Mouse (Mus musculus) kidney, embryonic 14.5 days (tissue): Measurements from ENCODE around the gene Wbp1l. TPM values are rescaled to one million over a fixed set of nuclear protein-coding genes. Genes with fewer than 3 reads are reported as not detected.

Experiments
- ATAC-seq: fragments of 200-750 bp; cut with Nextera tagmentation; 2 replicates; pipeline ENCODE4 v1.8.0; 2017; ENCODE audit warnings: moderate number of reproducible peaks, mild to moderate bottlenecking, moderate TSS enrichment, moderate library complexity; ENCODE audit not compliant: low FRiP score, low TSS enrichment
- H3K27ac ChIP-seq: fragments of 300-500 bp; sonication (generic); 2 replicates; pipeline ENCODE4 v1.5.1; 2014; ENCODE audit warnings: low read depth, mild to moderate bottlenecking, low read length, moderate library complexity, mixed read lengths
- H3K27me3 ChIP-seq: fragments of 300-500 bp; sonication (generic); 2 replicates; pipeline ENCODE4 v1.6.1; 2014; ENCODE audit warnings: mild to moderate bottlenecking, low read length; ENCODE audit not compliant: control insufficient read depth, insufficient read depth
- H3K36me3 ChIP-seq: fragments of 300-500 bp; sonication (generic); 2 replicates; pipeline ENCODE4 v1.6.1; 2014; ENCODE audit warnings: low read length, mixed read lengths; ENCODE audit not compliant: control insufficient read depth, insufficient read depth
- H3K4me1 ChIP-seq: fragments of 300-500 bp; sonication (generic); 2 replicates; pipeline ENCODE4 v1.6.1; 2014; ENCODE audit warnings: low read length, mixed read lengths; ENCODE audit not compliant: control insufficient read depth, insufficient read depth
- H3K4me2 ChIP-seq: fragments of 300-500 bp; sonication (generic); replicated peaks from 2 replicates; pipeline ENCODE4 v1.6.1; 2014; ENCODE audit warnings: low read depth, mild to moderate bottlenecking, low read length
- H3K4me3 ChIP-seq: fragments of 300-500 bp; sonication (generic); 2 replicates; pipeline ENCODE4 v1.5.1; 2014; ENCODE audit warnings: mild to moderate bottlenecking, low read length
- H3K9ac ChIP-seq: fragments of 300-500 bp; sonication (generic); 2 replicates; pipeline ENCODE4 v1.6.1; 2014; ENCODE audit warnings: low read depth, mild to moderate bottlenecking, low read length, moderate library complexity
- H3K9me3 ChIP-seq: fragments of 300-500 bp; sonication (generic); 2 replicates; pipeline ENCODE4 v1.6.1; 2016; ENCODE audit warnings: low read length; ENCODE audit not compliant: control insufficient read depth
- WGBS: fragments of 180-500 bp; shearing (Covaris S2); extraction: QIAGEN DNeasy Blood & Tissue Kit; methylation state at CpG from one replicate; pipeline ENCODE4 v1.1.7; 2014; 5-methylcytosine and 5-hydroxymethylcytosine counted together
- polyA plus RNA-seq: library from polyadenylated mRNA; unstranded; fragments of >200 nt; fragmentation: Nextera tagmentation; extraction: Ambion mirVana; gene quantifications from 2 replicates; pipeline ENCODE4 v1.2.1, GENCODE M21; 2014

Gene Wbp1l
- polyA plus RNA-seq, 1 experiment from 2014 or later: 46.1 TPM

DNA sequence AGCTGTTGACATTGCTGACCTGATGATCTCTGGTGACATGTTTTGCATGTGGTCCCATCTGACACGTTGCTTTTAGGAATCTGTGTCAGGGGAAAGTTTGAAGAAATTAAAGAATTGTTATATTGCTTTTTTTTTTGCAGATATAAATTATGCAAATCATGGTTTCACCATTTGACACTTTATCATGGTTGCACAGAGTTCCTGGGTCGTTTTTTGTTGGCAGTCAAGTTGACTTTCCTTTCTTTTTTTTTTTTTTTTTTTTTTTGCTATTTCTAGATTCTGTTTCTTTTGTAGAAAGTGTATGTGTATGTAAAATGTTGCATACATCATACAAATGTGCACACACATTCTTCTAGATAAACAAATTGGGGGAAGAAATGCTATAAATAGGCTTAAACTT is 92.2 kb downstream of the Wbp1l start:
- H3K4me2 ChIP-seq: no peak overlapping the region
- no peaks in the 10 kb centered on the region for H3K36me3 ChIP-seq
- WGBS: 79% methylated on average over 2 of the region's 2 CpGs
- ATAC-seq: no peak
- H3K27ac ChIP-seq: no peak overlapping the region
- H3K9ac ChIP-seq: no peak overlapping the region
- H3K9me3 ChIP-seq: no peaks in the 10 kb centered on the region
- no peaks in the 10 kb centered on the region for H3K27me3 ChIP-seq
- H3K4me3 ChIP-seq: no peak overlapping the region
- peaks cover 6% of the 10 kb centered on the region; the same call in 1 of the 2 replicates for H3K4me1 ChIP-seq

DNA sequence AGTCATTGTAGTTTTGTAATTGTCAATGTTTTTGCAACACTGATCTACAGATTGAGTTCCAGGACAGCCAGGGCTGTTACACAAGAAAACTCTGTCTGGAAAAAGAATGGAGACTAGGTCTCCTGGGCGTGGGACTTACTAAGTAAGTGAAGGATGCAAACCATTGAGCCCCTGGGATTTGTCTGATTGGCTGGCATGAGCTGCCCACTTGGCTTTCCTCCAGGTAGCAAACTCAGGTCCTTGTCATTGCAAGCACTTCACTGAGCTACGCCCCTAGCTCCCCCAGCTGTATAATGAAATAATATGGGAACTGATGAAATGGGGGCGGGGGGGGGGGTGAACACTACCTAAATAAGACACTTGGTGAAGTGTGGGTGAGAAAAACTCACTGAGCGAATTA is 94.3 kb downstream of the Wbp1l start:
- ATAC-seq: no peak
- H3K27ac ChIP-seq: no peak overlapping the region
- H3K4me3 ChIP-seq: no peak overlapping the region
- H3K4me2 ChIP-seq: no peak overlapping the region
- no peaks in the 10 kb centered on the region for H3K9me3 ChIP-seq
- 87% methylated on average over 4 of the region's 4 CpGs for WGBS
- no peaks in the 10 kb centered on the region for H3K27me3 ChIP-seq
- no peaks in the 10 kb centered on the region for H3K36me3 ChIP-seq
- peaks cover 6% of the 10 kb centered on the region; the same call in 1 of the 2 replicates for H3K4me1 ChIP-seq
- H3K9ac ChIP-seq: no peak overlapping the region

DNA sequence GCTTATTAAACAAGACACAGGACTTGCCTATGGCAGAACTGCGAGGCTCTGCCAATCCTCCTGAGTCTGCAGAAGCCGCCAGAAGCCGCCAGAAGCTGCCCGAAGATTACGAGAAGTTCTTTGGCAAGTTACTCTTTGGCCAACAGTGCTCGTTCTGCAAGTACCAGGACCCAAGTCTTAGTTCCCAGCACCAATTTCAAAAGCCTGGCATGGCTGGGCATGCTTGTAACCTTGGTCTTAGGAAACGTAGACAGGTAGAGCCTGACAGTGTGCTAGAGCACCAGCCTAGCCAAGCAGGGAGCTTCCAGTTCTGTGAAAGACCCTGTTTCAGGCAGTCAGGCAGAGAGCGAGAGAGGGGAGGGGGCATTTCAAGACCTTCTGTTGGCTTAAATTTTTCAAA is 97.6 kb downstream of the Wbp1l start:
- Histone ChIP-seq H3K4me1 (no peaks in the 10 kb centered on the region), H3K9ac (no peak overlapping the region), H3K9me3 (no peaks in the 10 kb centered on the region), H3K36me3 (no peaks in the 10 kb centered on the region), H3K4me2 (no peak overlapping the region), H3K27ac (no peak overlapping the region), H3K27me3 (no peaks in the 10 kb centered on the region), H3K4me3 (no peak overlapping the region)
- 94% methylated on average over 8 of the region's 8 CpGs for WGBS
- no peak for ATAC-seq

- ATAC-seq: no peak
- Histone ChIP-seq H3K27me3 (no peaks in the 10 kb centered on the region), H3K4me3 (no peak overlapping the region), H3K9ac (no peak overlapping the region), H3K4me1 (no peaks in the 10 kb centered on the region), H3K36me3 (no peaks in the 10 kb centered on the region), H3K9me3 (no peaks in the 10 kb centered on the region), H3K27ac (no peak overlapping the region), H3K4me2 (no peak overlapping the region)
- WGBS: 89% methylated on average over 7 of the region's 7 CpGs
Measured at GRCm38 (mm10) chr19:46696943-46697342, 98.1 kb downstream of the Wbp1l start.

DNA sequence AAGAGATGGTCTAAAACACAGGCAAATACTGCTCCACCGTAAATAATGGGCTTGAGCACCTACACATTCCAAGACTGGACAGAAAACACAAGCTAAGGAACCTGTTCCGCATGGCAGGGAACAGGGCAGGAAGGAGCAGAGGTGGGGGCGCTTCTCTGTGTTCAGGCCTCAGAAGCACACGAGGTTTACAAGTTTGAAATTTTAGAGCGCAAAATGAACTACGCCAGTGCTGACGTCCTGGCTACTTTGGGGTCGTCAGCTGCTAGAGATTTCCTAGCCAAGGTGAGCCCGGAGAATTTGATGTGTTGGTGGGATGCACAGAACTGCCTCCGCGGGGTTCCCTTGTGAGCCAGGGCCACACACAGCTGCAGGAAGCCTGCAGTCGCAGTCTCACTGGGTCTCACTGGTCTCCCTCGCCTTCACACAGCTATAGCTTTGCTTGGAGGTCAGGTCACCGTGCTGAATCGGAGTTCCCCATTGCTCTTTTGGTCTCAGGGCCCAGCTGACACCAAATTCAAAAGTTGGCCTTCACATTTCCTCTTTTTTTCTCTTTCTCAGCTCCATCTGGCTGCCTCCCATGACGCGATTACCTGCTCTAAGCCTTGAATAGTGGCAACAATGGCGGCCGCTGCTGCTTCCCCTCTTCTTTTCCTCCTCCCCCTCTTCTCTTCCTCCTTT is 99.1 kb downstream of the Wbp1l start:
- no peak for ATAC-seq
- H3K9ac ChIP-seq: no peak overlapping the region
- H3K27ac ChIP-seq: no peak overlapping the region
- no peaks in the 10 kb centered on the region for H3K9me3 ChIP-seq
- no peaks in the 10 kb centered on the region for H3K36me3 ChIP-seq
- no peak overlapping the region for H3K4me2 ChIP-seq
- no peak overlapping the region for H3K4me3 ChIP-seq
- no peaks in the 10 kb centered on the region for H3K27me3 ChIP-seq
- no peaks in the 10 kb centered on the region for H3K4me1 ChIP-seq
- whole genome bisulfite sequencing: 52% methylated on average over 19 of the region's 19 CpGs

- 66% methylated on average over 10 of the region's 10 CpGs for WGBS
- Histone ChIP-seq H3K4me2 (no peak overlapping the region), H3K4me1 (no peaks in the 10 kb centered on the region), H3K4me3 (no peak overlapping the region), H3K27ac (no peak overlapping the region), H3K9me3 (no peaks in the 10 kb centered on the region), H3K27me3 (no peaks in the 10 kb centered on the region), H3K36me3 (no peaks in the 10 kb centered on the region), H3K9ac (no peak overlapping the region)
- ATAC-seq: no peak
Measured at GRCm38 (mm10) chr19:46699011-46699481, 100.2 kb downstream of the Wbp1l start.

DNA sequence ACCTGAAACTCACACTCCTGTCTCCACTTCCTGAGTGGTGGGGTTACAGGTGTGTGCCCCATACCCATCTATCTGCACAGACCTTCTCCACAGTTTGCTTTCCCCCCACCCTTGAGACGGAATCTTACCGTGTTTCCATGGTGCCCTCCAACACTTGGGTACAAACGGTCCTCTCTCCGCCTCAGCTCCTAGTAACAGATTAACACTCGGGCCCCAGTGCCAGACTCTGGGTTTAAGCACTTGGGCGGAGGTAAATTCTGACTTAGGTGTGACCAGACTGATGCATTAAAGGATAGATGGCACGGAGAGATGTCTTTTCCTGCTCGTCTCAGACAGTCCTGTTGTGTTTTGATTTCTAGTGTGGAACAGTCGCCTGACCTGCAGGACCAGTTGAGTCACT is 102.3 kb downstream of the Wbp1l start:
- no peak overlapping the region for H3K9ac ChIP-seq
- H3K4me3 ChIP-seq: no peak overlapping the region
- H3K4me2 ChIP-seq: no peak overlapping the region
- H3K27ac ChIP-seq: no peak overlapping the region
- H3K36me3 ChIP-seq: no peaks in the 10 kb centered on the region
- H3K4me1 ChIP-seq: no peaks in the 10 kb centered on the region
- ATAC-seq: no peak
- WGBS: 78% methylated on average over 9 of the region's 9 CpGs
- H3K27me3 ChIP-seq: no peaks in the 10 kb centered on the region
- H3K9me3 ChIP-seq: no peaks in the 10 kb centered on the region

DNA sequence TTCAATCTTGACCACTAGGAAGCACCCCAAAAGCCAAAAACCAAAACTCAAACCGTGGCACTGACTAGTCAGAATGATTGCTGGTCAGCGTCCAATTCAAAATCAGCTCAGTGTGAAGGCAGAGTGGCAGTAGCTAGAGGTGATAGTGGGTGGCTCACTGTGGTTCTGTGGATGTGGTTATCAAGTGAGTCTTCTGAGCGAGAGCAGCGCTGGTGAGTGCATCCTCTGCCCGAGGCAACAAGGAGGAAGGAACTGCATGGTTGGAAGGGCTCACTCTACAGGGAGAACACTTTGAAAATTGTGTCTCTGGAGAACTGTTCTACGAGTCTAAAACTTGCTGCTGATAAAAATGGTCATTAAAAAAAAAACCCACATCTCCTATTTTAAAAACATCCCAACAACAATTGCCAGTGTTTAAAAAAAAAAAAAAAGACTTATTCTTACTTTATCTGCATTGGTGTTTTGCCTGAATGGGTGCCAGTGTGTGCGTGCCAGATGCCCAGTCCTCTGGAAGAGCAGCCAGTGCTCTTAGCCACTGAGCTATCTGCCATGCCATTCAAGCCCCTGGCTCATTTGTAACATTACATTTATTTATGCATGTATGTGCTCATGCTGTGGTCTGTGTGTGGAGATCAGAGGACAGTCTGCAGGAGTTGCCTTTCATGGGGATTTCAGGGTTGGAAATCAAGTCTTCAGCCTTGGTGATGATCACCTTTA is 107.1 kb downstream of the Wbp1l start:
- Histone ChIP-seq H3K4me3 (no peak overlapping the region), H3K27me3 (no peaks in the 10 kb centered on the region), H3K4me1 (peaks cover 5% of the 10 kb centered on the region; the same call in 1 of the 2 replicates), H3K4me2 (no peak overlapping the region), H3K9ac (no peak overlapping the region), H3K36me3 (no peaks in the 10 kb centered on the region; the same call in 1 of the 2 replicates), H3K9me3 (no peaks in the 10 kb centered on the region), H3K27ac (no peak overlapping the region)
- 60% methylated on average over 7 of the region's 7 CpGs for WGBS
- ATAC-seq: no peak
